Mouse (Mus musculus): ENCODE measurements around the gene Gm20809.
"Not testable (repeated sequence)": the region's sequence is repeated elsewhere in the genome, so short reads cannot be mapped to it uniquely, and the experiment has no call there.

Gm20809 gene

GRCm38 (mm10) chrY:24454757-24455156 lies at the start of gene Gm20809:
Gm20809 (plus strand) TSS chrY:24455057.
- not testable (repeated sequence) for DNase-seq

Data from lung, postnatal 4 days (tissue).